Mouse (Mus musculus): Measurements from ENCODE around the gene Trpv4. TPM values are rescaled to one million over a fixed set of nuclear protein-coding genes. Genes with fewer than 3 reads are reported as not detected.
A peak's percentile ranks its signal among the peaks of the same experiment; 100 is the strongest.

The Trpv4 gene
- polyA plus RNA-seq, 1 experiment from 2014 or later, result 10.8 TPM

DNA sequence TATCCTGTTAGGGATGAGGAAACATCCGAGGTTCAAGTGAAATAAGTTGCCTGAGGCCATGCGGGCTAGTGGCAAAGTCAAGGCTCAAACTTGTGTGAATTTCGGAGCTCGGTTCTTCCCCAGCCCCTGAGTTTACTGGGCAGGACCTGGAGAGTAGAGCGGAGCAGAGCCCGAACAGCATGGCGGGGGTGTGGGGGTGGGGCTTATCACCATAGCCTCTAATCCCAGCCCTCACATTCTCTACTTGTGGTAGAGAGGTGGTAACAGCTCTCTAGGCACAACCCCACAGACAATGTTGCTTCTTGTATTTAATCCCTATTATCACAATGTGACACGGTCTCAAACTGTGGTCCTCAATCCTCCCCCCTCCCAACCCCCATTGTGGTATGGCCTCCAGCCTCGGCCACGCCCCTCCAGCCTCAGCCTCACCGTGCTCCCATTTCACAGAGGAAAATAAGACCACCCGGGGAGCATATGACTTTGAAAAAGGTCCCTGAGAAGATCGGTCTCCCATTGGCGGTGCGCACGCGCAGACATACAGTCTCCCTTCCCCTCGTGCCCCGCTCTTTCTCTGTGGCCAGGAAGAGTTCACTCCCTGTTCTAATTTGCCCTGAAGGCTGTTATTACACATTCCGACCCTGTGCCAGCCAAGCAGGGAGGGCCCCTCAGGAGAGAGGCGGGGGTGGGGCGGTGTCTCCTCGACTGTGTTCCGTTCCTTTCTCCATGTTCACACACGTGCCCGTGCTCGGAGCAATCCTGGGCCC is 10.8 kb downstream of the Trpv4 start:
- Histone ChIP-seq H3K9ac (peak overlapping the region; percentile 49), H3K27ac (peak overlapping the region; percentile 85), H3K9me3 (no peaks in the 10 kb centered on the region), H3K4me2 (peak overlapping the region; percentile 58), H3K27me3 (peaks cover 3% of the 10 kb centered on the region; the same call in 1 of the 2 replicates), H3K36me3 (no peaks in the 10 kb centered on the region), H3K4me1 (peaks cover 63% of the 10 kb centered on the region), H3K4me3 (peak overlapping the region; percentile 31)
- ATAC-seq (ENCODE audit: insufficient number of reproducible peaks, insufficient read depth, low FRiP score, low TSS enrichment, low read depth), result peak; percentile 70
- WGBS, result 2% methylated on average over 27 of the region's 27 CpGs

DNA sequence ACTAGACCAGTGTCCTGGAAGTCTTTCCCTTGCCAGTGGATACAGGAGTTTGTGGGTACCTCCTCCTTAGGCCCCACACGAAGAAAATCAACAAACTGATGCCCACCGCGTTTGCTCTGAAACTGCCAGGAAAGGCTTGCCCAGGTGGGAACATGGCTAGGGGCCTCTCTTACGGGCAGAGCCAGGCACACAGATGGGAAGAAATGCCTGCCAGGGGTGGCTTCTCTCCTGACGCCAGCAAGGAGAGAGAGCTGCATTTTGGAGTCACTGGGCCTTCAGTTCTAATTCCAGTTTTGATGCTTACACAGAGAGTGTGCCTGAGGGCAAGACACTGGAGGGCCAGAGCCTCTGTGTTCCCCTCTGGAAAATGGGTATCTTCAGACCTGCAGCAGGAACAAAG is 12.3 kb downstream of the Trpv4 start:
- H3K4me1 ChIP-seq, result peaks cover 54% of the 10 kb centered on the region
- no peak overlapping the region for H3K27ac ChIP-seq
- ATAC-seq (ENCODE audit: insufficient number of reproducible peaks, insufficient read depth, low FRiP score, low TSS enrichment, low read depth), result no peak
- WGBS, result 84% methylated on average over 5 of the region's 5 CpGs
- no peak overlapping the region for H3K9ac ChIP-seq
- H3K36me3 ChIP-seq, result no peaks in the 10 kb centered on the region
- H3K27me3 ChIP-seq, result peaks cover 3% of the 10 kb centered on the region; the same call in 1 of the 2 replicates
- no peak overlapping the region for H3K4me3 ChIP-seq
- H3K9me3 ChIP-seq, result no peaks in the 10 kb centered on the region
- no peak overlapping the region for H3K4me2 ChIP-seq

DNA sequence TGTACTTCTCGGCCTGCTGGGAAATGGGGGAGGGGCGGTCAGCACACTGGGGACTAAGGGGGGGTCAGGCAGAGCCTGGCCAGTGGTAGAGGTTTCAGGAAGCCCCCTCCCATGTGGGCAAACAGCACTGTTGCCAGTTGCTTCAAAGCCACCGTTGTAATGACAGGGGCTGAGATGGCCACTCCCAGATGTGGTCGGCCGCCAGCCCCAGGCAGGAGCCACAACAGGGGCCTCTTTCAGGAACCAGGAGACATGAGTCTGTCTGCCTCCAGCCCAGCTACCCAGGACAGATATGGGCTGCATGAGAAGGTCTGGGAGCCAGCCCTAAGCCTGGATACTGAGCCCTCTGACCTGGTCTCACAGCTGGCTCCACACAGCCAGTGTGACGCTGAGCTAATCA is 13.3 kb downstream of the Trpv4 start:
- peak overlapping the region; percentile 30; the same call in 1 of the 2 replicates for H3K27ac ChIP-seq
- no peaks in the 10 kb centered on the region for H3K9me3 ChIP-seq
- ATAC-seq (ENCODE audit: insufficient number of reproducible peaks, insufficient read depth, low FRiP score, low TSS enrichment, low read depth), result 0 out of 2 replicates have a peak, but pooled peaks have one; percentile 18
- H3K4me3 ChIP-seq, result no peak overlapping the region
- H3K9ac ChIP-seq, result peak overlapping the region; percentile 49; the same call in 1 of the 2 replicates
- H3K27me3 ChIP-seq, result peaks cover 6% of the 10 kb centered on the region
- peaks cover 45% of the 10 kb centered on the region for H3K4me1 ChIP-seq
- H3K4me2 ChIP-seq, result 0 out of 2 replicates have a peak overlapping the region, but pooled peaks have one; percentile 5
- WGBS, result 22% methylated on average over 6 of the region's 6 CpGs
- no peaks in the 10 kb centered on the region for H3K36me3 ChIP-seq

DNA sequence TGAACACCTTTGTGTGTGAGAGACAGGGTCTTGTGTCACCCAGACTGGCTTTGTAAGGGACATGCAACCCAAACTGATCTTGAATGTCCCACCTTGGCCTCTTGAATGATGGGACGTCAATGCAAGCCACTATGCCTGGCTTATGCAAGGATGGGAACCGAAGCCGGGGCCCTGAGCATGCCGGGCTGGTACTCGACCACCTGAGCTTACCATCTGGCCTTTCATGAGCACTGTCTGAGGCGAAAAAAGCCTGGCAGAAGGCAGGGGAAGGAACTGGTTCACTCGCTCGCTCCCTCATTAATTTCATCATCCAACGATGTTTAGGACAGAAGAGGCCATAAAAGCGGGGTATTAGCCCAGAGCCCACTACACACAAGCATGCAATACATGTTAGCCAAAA is 17.4 kb downstream of the Trpv4 start:
- Histone ChIP-seq H3K4me2 (no peak overlapping the region), H3K9ac (no peak overlapping the region), H3K9me3 (no peaks in the 10 kb centered on the region), H3K27me3 (peaks cover 27% of the 10 kb centered on the region), H3K4me1 (peaks cover 22% of the 10 kb centered on the region), H3K4me3 (no peak overlapping the region), H3K36me3 (no peaks in the 10 kb centered on the region), H3K27ac (no peak overlapping the region)
- 85% methylated on average over 10 of the region's 10 CpGs for WGBS
- ATAC-seq (ENCODE audit: insufficient number of reproducible peaks, insufficient read depth, low FRiP score, low TSS enrichment, low read depth), result no peak

DNA sequence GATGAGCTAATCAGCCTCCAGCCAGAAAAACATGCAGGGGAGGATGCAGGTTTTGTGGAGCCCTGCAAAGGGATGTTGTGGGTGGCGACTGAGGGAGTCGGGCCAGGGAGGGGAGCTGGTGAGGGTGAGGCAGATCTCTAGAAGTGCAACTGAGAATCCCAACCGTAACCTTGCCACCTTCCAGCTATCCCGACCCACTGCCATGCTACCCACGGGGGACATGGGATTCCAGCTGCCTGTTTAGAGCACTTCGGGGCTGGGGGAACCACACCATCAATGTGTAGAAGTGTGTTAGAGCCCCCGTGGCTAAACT is 18.6 kb downstream of the Trpv4 start:
- 0 out of 2 replicates have a peak, but pooled peaks have one; percentile 8 for ATAC-seq (ENCODE audit: insufficient number of reproducible peaks, insufficient read depth, low FRiP score, low TSS enrichment, low read depth)
- Histone ChIP-seq H3K4me1 (peaks cover 11% of the 10 kb centered on the region), H3K36me3 (0 out of 2 replicates have a peak, but pooled peaks cover 5% of the 10 kb centered on the region), H3K4me2 (peak overlapping the region; percentile 47), H3K4me3 (peak overlapping the region; percentile 17; the same call in 1 of the 2 replicates), H3K9me3 (no peaks in the 10 kb centered on the region), H3K27ac (peak overlapping the region; percentile 28; the same call in 1 of the 2 replicates), H3K27me3 (peaks cover 27% of the 10 kb centered on the region), H3K9ac (no peak overlapping the region)
- WGBS, result 15% methylated on average over 7 of the region's 7 CpGs

DNA sequence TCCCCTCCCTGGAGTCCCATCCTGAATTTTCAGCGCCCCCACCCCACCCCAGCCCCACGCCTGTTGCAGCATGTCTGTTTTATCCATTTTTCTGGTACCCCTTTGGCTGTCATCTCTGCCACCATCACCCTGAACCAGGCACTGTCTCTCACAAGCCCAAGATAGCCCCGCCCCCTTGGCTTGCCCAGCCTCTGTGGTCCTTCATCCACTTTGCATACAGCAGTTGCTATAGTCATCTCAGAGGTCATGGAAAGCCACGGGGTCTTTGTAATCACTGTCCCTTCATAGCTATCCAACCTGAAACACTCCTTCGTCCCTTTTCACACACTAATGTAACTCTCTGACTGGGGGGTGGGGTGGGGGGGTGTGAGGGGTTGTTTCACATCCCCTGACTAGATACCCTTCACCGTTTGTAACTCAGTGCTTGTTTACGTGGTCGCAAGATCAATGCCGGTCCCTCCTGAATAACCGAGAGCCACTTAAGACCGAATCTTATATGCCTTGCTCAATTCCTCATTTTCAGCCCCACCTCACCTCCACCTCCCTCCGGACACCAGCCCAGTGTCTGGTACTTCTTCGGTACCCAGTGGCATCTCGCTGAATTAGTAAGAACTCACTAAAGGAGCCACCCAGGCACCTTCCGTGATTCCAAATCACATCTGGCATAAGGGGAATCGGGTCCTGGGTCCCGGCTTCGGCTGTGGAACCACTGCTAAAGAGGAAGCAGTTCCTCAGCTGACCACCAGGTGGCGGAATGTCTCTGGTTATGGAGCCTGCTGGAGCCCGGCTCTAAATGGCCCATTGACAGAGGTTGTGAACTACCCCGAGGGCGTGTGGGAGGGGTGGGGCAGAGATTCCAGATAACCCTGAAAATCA is 19.2 kb downstream of the Trpv4 start:
- Histone ChIP-seq H3K9ac (no peak overlapping the region), H3K4me2 (peak overlapping the region; percentile 47), H3K27me3 (peaks cover 27% of the 10 kb centered on the region), H3K36me3 (0 out of 2 replicates have a peak, but pooled peaks cover 5% of the 10 kb centered on the region), H3K27ac (0 out of 2 replicates have a peak overlapping the region, but pooled peaks have one; percentile 28), H3K9me3 (no peaks in the 10 kb centered on the region), H3K4me1 (peaks cover 11% of the 10 kb centered on the region), H3K4me3 (peak overlapping the region; percentile 17; the same call in 1 of the 2 replicates)
- 16% methylated on average over 22 of the region's 22 CpGs for WGBS
- 0 out of 2 replicates have a peak, but pooled peaks have one; percentile 44 for ATAC-seq (ENCODE audit: insufficient number of reproducible peaks, insufficient read depth, low FRiP score, low TSS enrichment, low read depth)

DNA sequence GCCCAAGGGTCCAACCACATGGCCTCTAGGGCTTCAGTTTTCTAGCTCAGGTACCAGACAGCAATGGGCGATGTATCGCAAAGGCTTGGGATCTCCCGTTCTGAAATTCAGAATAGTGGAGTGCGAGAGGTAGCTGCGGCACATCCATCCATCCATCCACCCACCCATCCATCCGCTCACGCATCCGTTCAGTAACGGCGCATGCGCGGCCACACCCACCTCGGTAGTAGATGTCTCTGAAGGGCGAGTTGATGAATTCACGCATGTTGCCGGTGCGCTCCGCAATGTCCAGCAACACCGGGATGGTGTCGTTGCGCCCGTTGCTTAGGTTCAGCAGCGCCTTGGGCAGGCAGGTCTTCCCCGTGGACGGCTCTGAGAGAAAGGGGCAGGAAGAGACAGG is 22.1 kb downstream of the Trpv4 start:
- Histone ChIP-seq H3K4me3 (no peak overlapping the region), H3K36me3 (0 out of 2 replicates have a peak, but pooled peaks cover 5% of the 10 kb centered on the region), H3K9ac (no peak overlapping the region), H3K27me3 (peaks cover 27% of the 10 kb centered on the region), H3K4me1 (peaks cover 11% of the 10 kb centered on the region), H3K4me2 (no peak overlapping the region), H3K27ac (no peak overlapping the region), H3K9me3 (no peaks in the 10 kb centered on the region)
- WGBS, result 80% methylated on average over 25 of the region's 25 CpGs
- ATAC-seq (ENCODE audit: insufficient number of reproducible peaks, insufficient read depth, low FRiP score, low TSS enrichment, low read depth), result no peak

DNA sequence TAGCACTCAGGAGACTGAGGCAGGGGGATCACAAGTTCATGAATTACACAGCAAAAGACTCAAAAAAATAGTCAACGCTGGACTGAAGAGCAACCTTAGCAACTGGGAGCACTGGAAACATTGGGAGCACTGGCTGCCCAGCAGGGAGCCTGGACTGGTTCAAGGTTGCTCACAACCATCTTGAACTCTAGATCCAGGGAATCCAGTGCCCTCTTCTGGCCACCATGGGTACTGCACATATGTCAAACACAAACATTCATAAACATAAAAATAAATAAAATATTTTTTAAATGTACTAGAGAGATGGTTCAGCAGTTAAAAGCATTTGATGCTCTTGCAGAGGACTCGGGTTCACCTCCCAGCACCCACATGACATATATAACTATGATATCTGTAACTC is 26.9 kb downstream of the Trpv4 start:
- Histone ChIP-seq H3K4me2 (no peak overlapping the region), H3K4me1 (no peaks in the 10 kb centered on the region), H3K27me3 (0 out of 2 replicates have a peak, but pooled peaks cover 4% of the 10 kb centered on the region), H3K27ac (no peak overlapping the region), H3K9me3 (0 out of 2 replicates have a peak, but pooled peaks cover 8% of the 10 kb centered on the region), H3K4me3 (no peak overlapping the region), H3K9ac (no peak overlapping the region), H3K36me3 (peaks cover 35% of the 10 kb centered on the region)
- WGBS, result 53% methylated on average over 2 of the region's 2 CpGs
- ATAC-seq (ENCODE audit: insufficient number of reproducible peaks, insufficient read depth, low FRiP score, low TSS enrichment, low read depth), result no peak

DNA sequence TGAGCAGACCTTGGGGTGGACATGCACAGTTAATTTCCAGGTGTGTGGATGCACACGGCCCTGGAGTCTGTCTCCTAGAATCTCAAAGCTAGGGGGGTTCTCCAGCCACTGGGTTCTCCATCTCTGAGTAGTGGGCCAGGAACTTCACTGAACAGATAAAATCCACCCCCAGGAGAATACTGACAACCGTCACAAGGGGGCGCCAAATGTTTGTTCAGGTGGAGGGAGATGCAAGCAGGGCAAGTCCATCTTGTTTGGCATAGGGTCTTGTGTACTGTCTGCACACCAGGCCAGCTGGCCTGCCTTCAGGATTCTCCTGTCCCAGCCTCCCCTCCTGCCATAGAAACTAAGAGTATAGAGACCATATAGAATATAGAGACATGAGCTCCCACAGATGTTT is 32.6 kb downstream of the Trpv4 start:
- Histone ChIP-seq H3K27me3 (no peaks in the 10 kb centered on the region), H3K27ac (no peak overlapping the region), H3K4me1 (no peaks in the 10 kb centered on the region), H3K9ac (no peak overlapping the region), H3K36me3 (peaks cover 30% of the 10 kb centered on the region), H3K4me3 (no peak overlapping the region), H3K4me2 (no peak overlapping the region), H3K9me3 (0 out of 2 replicates have a peak, but pooled peaks cover 8% of the 10 kb centered on the region)
- no peak for ATAC-seq (ENCODE audit: insufficient number of reproducible peaks, insufficient read depth, low FRiP score, low TSS enrichment, low read depth)
- 19% methylated on average over 3 of the region's 3 CpGs for WGBS

DNA sequence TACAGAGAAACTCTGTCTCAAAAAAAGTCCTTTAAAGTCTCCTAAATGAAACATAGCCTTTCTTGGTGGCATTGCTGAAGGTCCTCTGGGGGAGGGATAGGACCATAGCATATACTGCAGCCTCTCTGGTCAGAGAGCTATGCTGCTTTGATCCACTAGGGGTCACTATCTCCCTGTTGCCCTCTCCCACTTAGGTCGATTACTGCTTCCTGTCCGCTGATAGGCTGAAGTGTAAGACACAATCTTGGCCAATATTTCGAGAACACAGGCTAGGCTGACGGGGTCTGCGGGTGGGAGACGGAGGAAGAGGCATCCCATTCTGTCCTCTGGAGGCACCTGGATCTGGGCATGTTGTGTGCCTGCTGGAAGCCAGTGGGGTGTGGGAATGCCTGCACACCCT is 37.9 kb downstream of the Trpv4 start:
- no peaks in the 10 kb centered on the region for H3K4me1 ChIP-seq
- no peaks in the 10 kb centered on the region for H3K27me3 ChIP-seq
- H3K4me2 ChIP-seq, result no peak overlapping the region
- ATAC-seq (ENCODE audit: insufficient number of reproducible peaks, insufficient read depth, low FRiP score, low TSS enrichment, low read depth), result no peak
- no peak overlapping the region for H3K27ac ChIP-seq
- no peaks in the 10 kb centered on the region for H3K36me3 ChIP-seq
- H3K9me3 ChIP-seq, result no peaks in the 10 kb centered on the region
- H3K9ac ChIP-seq, result no peak overlapping the region
- 47% methylated on average over 6 of the region's 6 CpGs for WGBS
- no peak overlapping the region for H3K4me3 ChIP-seq

DNA sequence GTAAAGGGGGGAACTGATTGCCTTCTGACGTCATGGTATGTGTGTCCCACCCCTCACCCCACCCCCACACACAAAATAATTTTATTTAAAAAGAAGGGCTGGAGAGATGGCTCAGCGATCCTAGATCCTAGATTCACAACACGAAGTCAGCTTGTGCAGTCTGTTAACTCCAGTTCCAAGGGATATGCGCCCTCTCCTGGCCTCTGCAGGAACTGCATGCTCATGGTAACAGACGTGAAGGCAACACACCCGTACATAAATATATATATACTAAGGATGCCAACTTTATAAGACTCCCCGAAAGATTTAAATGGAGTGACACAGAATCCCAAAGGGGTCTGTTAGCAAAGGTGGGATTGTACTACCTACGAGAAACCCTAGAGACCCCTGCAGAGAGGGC is 39.4 kb downstream of the Trpv4 start:
- no peaks in the 10 kb centered on the region for H3K9me3 ChIP-seq
- H3K27ac ChIP-seq, result no peak overlapping the region
- 0 out of 2 replicates have a peak, but pooled peaks cover 3% of the 10 kb centered on the region for H3K4me1 ChIP-seq
- ATAC-seq (ENCODE audit: insufficient number of reproducible peaks, insufficient read depth, low FRiP score, low TSS enrichment, low read depth), result no peak
- H3K4me2 ChIP-seq, result no peak overlapping the region
- no peak overlapping the region for H3K4me3 ChIP-seq
- H3K36me3 ChIP-seq, result no peaks in the 10 kb centered on the region
- 27% methylated on average over 8 of the region's 8 CpGs for WGBS
- H3K9ac ChIP-seq, result no peak overlapping the region
- no peaks in the 10 kb centered on the region for H3K27me3 ChIP-seq

All from embryonic facial prominence, embryonic 13.5 days (tissue).